Mouse (Mus musculus): ENCODE results near the gene Macrod2. TPM values are rescaled to one million over a fixed set of nuclear protein-coding genes. Genes with fewer than 3 reads are reported as not detected.

Macrod2 gene
- polyA plus RNA-seq, 1 experiment from 2014 or later, result 22.7 TPM

DNA sequence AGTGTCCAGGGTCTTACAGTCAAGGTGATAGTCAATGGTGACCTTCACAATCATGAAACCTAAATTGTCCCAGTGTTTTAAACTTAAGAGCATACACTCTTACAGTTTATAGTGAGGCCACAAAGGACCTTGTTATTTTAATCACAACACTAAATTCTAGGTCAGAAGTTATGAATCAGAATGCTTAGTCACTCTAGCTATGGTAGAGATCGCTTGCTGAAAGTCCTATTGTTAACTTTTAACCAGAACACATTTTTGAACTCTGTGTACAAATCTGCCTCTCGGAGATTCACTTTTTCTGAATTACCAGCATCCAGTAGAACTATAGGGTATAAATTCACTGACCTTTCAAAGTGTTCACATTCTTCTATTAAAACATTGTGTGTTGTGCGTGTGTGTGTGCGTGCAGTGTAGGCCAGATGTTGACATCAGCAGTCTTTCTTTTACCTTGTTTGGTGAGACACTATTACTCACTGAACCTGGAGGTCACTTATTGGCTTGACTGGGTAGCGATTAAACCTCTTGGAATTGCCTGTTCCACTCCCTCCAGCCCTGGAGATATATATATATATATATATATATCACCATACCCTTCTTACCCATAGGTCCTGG is 452.8 kb downstream of the Macrod2 start:
- Histone ChIP-seq H3K9ac (replicated peaks; ENCODE audit: low read depth) (no peak overlapping the region), H3K4me1 (ENCODE audit: insufficient read depth, low read depth, low read length) (no peaks in the 10 kb centered on the region), H3K9me3 (ENCODE audit: low read length) (no peaks in the 10 kb centered on the region), H3K4me2 (replicated peaks; ENCODE audit: low read depth, low read length) (no peak overlapping the region), H3K36me3 (ENCODE audit: insufficient read depth, low read length) (no peaks in the 10 kb centered on the region), H3K27me3 (replicated peaks; ENCODE audit: insufficient read depth, low read length) (no peaks in the 10 kb centered on the region), H3K27ac (ENCODE audit: low read length) (no peak overlapping the region), H3K4me3 (ENCODE audit: low read depth, low read length) (no peak overlapping the region)
- DNase-seq (ENCODE audit: low spot score), result no peak
- WGBS, result 88% methylated on average over 5 of the region's 5 CpGs
- no peak for ATAC-seq
- no peak for TF ChIP-seq EP300 (IDR thresholded peaks at IDR 0.05)
- TF ChIP-seq CTCF (IDR thresholded peaks at IDR 0.05), result no peak

DNA sequence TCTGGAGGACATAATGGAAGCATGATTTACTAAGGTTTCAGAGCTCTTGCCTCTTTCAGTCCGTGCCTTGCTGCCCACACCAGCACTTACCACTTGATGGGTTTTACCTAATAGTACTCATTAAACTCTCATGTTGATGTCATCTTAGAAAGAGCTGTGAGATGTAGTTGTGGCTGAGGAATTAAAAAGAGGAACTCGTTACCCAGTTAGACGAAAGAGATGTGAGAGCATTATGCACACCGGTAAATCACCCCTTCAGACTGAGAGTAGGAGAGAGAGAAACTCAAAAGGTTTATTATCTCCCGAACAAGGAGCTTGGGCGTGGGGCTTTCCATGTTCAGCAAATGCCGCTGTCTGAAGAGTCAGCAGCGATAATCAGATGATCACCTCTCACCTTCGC is 458.4 kb downstream of the Macrod2 start:
- no peaks in the 10 kb centered on the region for H3K9me3 ChIP-seq (ENCODE audit: low read length)
- H3K27me3 ChIP-seq (replicated peaks; ENCODE audit: insufficient read depth, low read length), result no peaks in the 10 kb centered on the region
- H3K4me1 ChIP-seq (ENCODE audit: insufficient read depth, low read depth, low read length), result no peaks in the 10 kb centered on the region
- no peak overlapping the region for H3K9ac ChIP-seq (replicated peaks; ENCODE audit: low read depth)
- no peak for TF ChIP-seq CTCF (IDR thresholded peaks at IDR 0.05)
- DNase-seq (ENCODE audit: low spot score) (no peak), ATAC-seq (no peak)
- 66% methylated on average over 9 of the region's 9 CpGs for WGBS
- H3K4me2 ChIP-seq (replicated peaks; ENCODE audit: low read depth, low read length), result no peak overlapping the region
- no peak overlapping the region for H3K4me3 ChIP-seq (ENCODE audit: low read depth, low read length)
- H3K27ac ChIP-seq (ENCODE audit: low read length), result no peak overlapping the region
- H3K36me3 ChIP-seq (ENCODE audit: insufficient read depth, low read length), result no peaks in the 10 kb centered on the region

DNA sequence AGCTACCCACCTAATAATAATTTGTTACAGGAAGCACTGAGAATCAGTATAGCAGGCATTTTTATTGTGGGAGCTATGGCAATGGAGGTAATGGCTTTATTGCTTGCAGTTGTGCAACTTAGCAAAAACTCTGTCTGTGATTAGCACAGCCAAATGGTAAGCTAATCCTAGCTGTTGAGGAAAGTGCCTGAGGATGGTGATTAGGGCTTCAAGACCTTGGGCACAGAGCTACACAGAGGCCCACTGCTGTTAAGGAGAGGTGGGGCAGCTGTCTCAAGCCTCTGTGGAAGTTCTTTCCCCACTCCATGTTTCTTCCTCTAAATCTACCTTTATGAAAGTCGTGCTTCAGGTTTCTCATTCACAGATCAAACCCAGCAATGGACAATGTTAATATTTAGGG is 466.2 kb downstream of the Macrod2 start:
- TF ChIP-seq EP300 (IDR thresholded peaks at IDR 0.05), result no peak
- TF ChIP-seq CTCF (IDR thresholded peaks at IDR 0.05), result no peak
- H3K9me3 ChIP-seq (ENCODE audit: low read length), result no peaks in the 10 kb centered on the region
- 46% methylated on average over 1 of the region's 1 CpGs for WGBS
- H3K4me2 ChIP-seq (replicated peaks; ENCODE audit: low read depth, low read length), result no peak overlapping the region
- H3K4me3 ChIP-seq (ENCODE audit: low read depth, low read length), result no peak overlapping the region
- H3K36me3 ChIP-seq (ENCODE audit: insufficient read depth, low read length), result no peaks in the 10 kb centered on the region
- no peak for ATAC-seq
- DNase-seq (ENCODE audit: low spot score), result no peak
- H3K9ac ChIP-seq (replicated peaks; ENCODE audit: low read depth), result no peak overlapping the region
- no peak overlapping the region for H3K27ac ChIP-seq (ENCODE audit: low read length)
- H3K27me3 ChIP-seq (replicated peaks; ENCODE audit: insufficient read depth, low read length), result no peaks in the 10 kb centered on the region
- H3K4me1 ChIP-seq (ENCODE audit: insufficient read depth, low read depth, low read length), result no peaks in the 10 kb centered on the region

DNA sequence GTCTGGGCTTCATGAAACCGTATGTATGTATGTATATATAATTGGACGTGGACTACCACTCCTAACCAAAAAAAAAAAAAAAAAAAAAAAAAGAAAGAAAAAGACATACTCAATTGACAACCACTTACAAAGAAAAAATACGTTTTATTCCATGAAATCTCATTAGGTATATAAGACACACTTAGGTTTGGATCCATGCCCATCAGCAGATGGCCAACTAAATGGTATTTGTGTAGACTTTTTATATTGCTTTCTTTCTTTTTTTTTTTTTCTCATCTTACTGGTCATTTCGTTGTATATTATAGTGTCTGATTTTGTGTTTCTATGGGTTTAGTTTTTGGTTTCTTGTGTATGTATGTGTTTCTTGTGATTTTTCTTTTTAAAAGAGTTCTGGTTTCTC is 467.6 kb downstream of the Macrod2 start:
- 77% methylated on average over 4 of the region's 4 CpGs for WGBS
- ATAC-seq, result no peak

DNA sequence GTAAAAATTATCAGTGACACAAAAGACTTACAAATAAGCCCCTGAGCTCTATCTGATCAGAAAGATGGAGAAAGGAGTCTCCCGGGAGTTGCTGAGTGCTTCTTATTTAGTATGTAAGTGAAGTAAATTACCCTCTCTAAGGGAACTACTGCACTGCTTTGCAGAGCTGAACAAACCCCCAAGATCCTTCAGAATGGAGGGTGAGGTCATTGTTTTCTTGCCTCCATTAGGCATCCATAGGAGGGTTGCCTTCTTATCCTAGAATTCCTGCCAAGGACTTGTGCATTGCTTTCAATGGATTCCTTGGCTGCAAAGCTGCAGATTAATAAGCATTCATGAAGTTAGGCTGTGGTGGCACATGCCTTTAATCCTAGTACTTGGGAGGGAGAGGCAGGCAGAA is 470.5 kb downstream of the Macrod2 start:
- no peaks in the 10 kb centered on the region for H3K4me1 ChIP-seq (ENCODE audit: insufficient read depth, low read depth, low read length)
- H3K4me3 ChIP-seq (ENCODE audit: low read depth, low read length), result no peak overlapping the region
- no peak overlapping the region for H3K27ac ChIP-seq (ENCODE audit: low read length)
- no peaks in the 10 kb centered on the region for H3K27me3 ChIP-seq (replicated peaks; ENCODE audit: insufficient read depth, low read length)
- no peaks in the 10 kb centered on the region for H3K9me3 ChIP-seq (ENCODE audit: low read length)
- ATAC-seq, result no peak
- WGBS, result 81% methylated on average over 1 of the region's 1 CpGs
- H3K36me3 ChIP-seq (ENCODE audit: insufficient read depth, low read length), result no peaks in the 10 kb centered on the region
- no peak overlapping the region for H3K9ac ChIP-seq (replicated peaks; ENCODE audit: low read depth)
- DNase-seq (ENCODE audit: low spot score), result no peak
- TF ChIP-seq CTCF (IDR thresholded peaks at IDR 0.05), result no peak
- TF ChIP-seq EP300 (IDR thresholded peaks at IDR 0.05), result no peak
- no peak overlapping the region for H3K4me2 ChIP-seq (replicated peaks; ENCODE audit: low read depth, low read length)

More for the DNA sequence above, 467.6 kb downstream of the Macrod2 start:
- TF ChIP-seq CTCF (IDR thresholded peaks at IDR 0.05) (no peak), EP300 (IDR thresholded peaks at IDR 0.05) (no peak)
- Histone ChIP-seq H3K4me3 (ENCODE audit: low read depth, low read length) (no peak overlapping the region), H3K4me1 (ENCODE audit: insufficient read depth, low read depth, low read length) (no peaks in the 10 kb centered on the region), H3K27ac (ENCODE audit: low read length) (no peak overlapping the region), H3K9ac (replicated peaks; ENCODE audit: low read depth) (no peak overlapping the region), H3K27me3 (replicated peaks; ENCODE audit: insufficient read depth, low read length) (no peaks in the 10 kb centered on the region), H3K9me3 (ENCODE audit: low read length) (no peaks in the 10 kb centered on the region), H3K36me3 (ENCODE audit: insufficient read depth, low read length) (no peaks in the 10 kb centered on the region), H3K4me2 (replicated peaks; ENCODE audit: low read depth, low read length) (no peak overlapping the region)
- DNase-seq (ENCODE audit: low spot score), result no peak

DNA sequence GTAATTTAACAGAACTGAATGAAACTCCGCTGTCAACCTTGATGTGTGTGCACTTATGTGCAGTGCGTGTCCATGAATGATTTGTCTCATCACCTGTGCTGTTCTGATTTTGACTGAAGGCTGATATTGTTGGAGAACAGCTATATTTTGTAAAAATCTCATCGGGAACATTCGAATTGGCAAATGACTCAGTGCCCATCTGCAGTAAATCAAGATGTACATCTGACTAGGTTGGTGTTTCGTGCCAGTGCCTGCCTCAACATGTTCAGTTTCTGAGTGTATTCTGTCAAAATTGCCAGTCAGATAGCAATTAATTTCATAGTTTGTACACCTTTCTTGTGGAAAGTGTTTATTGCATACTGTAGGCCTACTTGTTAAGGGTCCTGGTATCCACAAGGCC is 472.0 kb downstream of the Macrod2 start:
- Histone ChIP-seq H3K9me3 (ENCODE audit: low read length) (no peaks in the 10 kb centered on the region), H3K27ac (ENCODE audit: low read length) (no peak overlapping the region), H3K4me3 (ENCODE audit: low read depth, low read length) (no peak overlapping the region), H3K9ac (replicated peaks; ENCODE audit: low read depth) (no peak overlapping the region), H3K4me1 (ENCODE audit: insufficient read depth, low read depth, low read length) (no peaks in the 10 kb centered on the region), H3K4me2 (replicated peaks; ENCODE audit: low read depth, low read length) (no peak overlapping the region), H3K36me3 (ENCODE audit: insufficient read depth, low read length) (no peaks in the 10 kb centered on the region), H3K27me3 (replicated peaks; ENCODE audit: insufficient read depth, low read length) (no peaks in the 10 kb centered on the region)
- DNase-seq (ENCODE audit: low spot score) (no peak), ATAC-seq (no peak)
- WGBS, result 87% methylated on average over 5 of the region's 5 CpGs
- TF ChIP-seq CTCF (IDR thresholded peaks at IDR 0.05), result no peak
- TF ChIP-seq EP300 (IDR thresholded peaks at IDR 0.05), result no peak

DNA sequence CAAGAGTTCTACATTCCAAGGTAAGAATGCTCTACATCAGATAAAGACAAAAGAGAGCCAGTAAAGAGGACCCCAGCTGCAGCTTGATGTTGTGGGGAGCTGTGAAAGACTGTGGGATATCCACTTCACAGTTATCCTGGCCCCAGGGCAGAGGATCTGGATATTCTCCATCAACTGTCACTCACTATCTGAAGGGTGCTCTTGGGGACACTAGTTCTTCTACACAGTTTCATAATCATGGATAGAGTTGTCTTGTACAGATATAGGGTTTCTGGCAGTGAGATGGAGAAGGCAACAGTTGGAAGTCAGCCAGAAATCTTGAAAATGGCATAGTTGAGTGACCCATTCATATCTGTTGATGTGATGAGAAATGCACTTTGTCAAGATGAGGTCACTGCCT is 490.1 kb downstream of the Macrod2 start:
- H3K27ac ChIP-seq (ENCODE audit: low read length), result no peak overlapping the region
- H3K4me3 ChIP-seq (ENCODE audit: low read depth, low read length), result no peak overlapping the region
- no peaks in the 10 kb centered on the region for H3K9me3 ChIP-seq (ENCODE audit: low read length)
- H3K4me2 ChIP-seq (replicated peaks; ENCODE audit: low read depth, low read length), result no peak overlapping the region
- H3K9ac ChIP-seq (replicated peaks; ENCODE audit: low read depth), result no peak overlapping the region
- H3K4me1 ChIP-seq (ENCODE audit: insufficient read depth, low read depth, low read length), result no peaks in the 10 kb centered on the region
- no peak for ATAC-seq
- no peak for DNase-seq (ENCODE audit: low spot score)
- H3K36me3 ChIP-seq (ENCODE audit: insufficient read depth, low read length), result no peaks in the 10 kb centered on the region
- TF ChIP-seq CTCF (IDR thresholded peaks at IDR 0.05) (no peak), EP300 (IDR thresholded peaks at IDR 0.05) (no peak)
- H3K27me3 ChIP-seq (replicated peaks; ENCODE audit: insufficient read depth, low read length), result no peaks in the 10 kb centered on the region

All from lung, postnatal 0 days (tissue).